Mouse (Mus musculus): ENCODE results near the gene 2010111I01Rik. TPM values are rescaled to one million over a fixed set of nuclear protein-coding genes. Genes with fewer than 3 reads are reported as not detected.
A peak's percentile ranks its signal among the peaks of the same experiment; 100 is the strongest.

Gene 2010111I01Rik
- polyA plus RNA-seq, 1 experiment from 2014 or later = 30.5 TPM

DNA sequence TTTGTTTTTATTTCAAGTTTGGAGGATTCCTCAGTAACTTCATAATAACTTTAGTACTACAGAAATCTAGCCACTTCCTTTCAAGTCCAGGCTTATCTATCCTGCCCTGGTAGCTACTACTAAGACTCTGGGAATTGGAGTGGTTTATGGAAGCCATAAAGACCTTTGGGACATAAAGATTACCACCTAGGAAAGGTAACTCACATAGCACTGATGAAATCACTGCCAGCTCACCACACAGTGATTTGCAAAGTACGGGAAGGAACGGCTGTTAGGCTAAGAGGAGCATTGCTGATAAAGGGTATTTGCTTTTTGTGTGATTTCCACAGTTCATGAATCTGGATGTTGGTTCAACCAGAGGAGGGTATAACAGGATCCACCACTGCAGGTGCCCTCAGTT, 128.2 kb downstream of the 2010111I01Rik start:
- 95% methylated on average over 2 of the region's 2 CpGs for WGBS
- Histone ChIP-seq H3K9me3 (ENCODE audit: control insufficient read depth, low read length) (no peaks in the 10 kb centered on the region), H3K36me3 (ENCODE audit: control insufficient read depth, insufficient read depth) (no peaks in the 10 kb centered on the region), H3K4me1 (replicated peaks; ENCODE audit: control insufficient read depth, insufficient read depth, low read length) (peaks cover 6% of the 10 kb centered on the region; the same call in 1 of the 2 replicates), H3K4me2 (ENCODE audit: low read length) (no peak overlapping the region), H3K9ac (replicated peaks; ENCODE audit: low read depth, low read length) (no peak overlapping the region), H3K4me3 (replicated peaks; ENCODE audit: low read length) (no peak overlapping the region), H3K27me3 (replicated peaks; ENCODE audit: control insufficient read depth, insufficient read depth, low read length) (no peaks in the 10 kb centered on the region; the same call in 1 of the 2 replicates), H3K27ac (ENCODE audit: low read length) (no peak overlapping the region)
- ATAC-seq = no peak

DNA sequence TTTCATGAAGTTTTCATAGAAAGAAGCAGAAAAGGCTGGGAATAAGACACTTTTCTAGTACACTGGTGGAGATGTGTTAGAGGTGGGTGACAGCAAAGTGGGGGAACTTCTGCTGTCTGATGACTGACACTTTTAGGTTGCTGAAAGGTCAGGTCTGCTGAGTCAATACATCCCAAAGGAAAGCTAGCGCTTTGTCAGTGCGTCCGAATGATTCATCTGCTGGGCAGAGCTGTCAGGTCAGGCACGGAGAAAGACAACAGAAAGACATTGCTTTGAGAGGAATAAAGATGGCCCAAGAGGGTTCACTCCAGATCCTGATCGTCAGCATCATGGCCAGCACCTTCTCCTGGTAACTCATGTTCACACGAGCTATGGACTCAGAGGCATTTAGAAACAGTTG, 128.9 kb downstream of the 2010111I01Rik start:
- no peak for ATAC-seq
- H3K27me3 ChIP-seq (replicated peaks; ENCODE audit: control insufficient read depth, insufficient read depth, low read length) = no peaks in the 10 kb centered on the region; the same call in 1 of the 2 replicates
- H3K4me1 ChIP-seq (replicated peaks; ENCODE audit: control insufficient read depth, insufficient read depth, low read length) = peaks cover 6% of the 10 kb centered on the region; the same call in 1 of the 2 replicates
- no peak overlapping the region for H3K9ac ChIP-seq (replicated peaks; ENCODE audit: low read depth, low read length)
- H3K4me3 ChIP-seq (replicated peaks; ENCODE audit: low read length) = no peak overlapping the region
- no peaks in the 10 kb centered on the region for H3K9me3 ChIP-seq (ENCODE audit: control insufficient read depth, low read length)
- no peak overlapping the region for H3K27ac ChIP-seq (ENCODE audit: low read length)
- H3K36me3 ChIP-seq (ENCODE audit: control insufficient read depth, insufficient read depth) = no peaks in the 10 kb centered on the region
- H3K4me2 ChIP-seq (ENCODE audit: low read length) = no peak overlapping the region
- 89% methylated on average over 6 of the region's 6 CpGs for WGBS

DNA sequence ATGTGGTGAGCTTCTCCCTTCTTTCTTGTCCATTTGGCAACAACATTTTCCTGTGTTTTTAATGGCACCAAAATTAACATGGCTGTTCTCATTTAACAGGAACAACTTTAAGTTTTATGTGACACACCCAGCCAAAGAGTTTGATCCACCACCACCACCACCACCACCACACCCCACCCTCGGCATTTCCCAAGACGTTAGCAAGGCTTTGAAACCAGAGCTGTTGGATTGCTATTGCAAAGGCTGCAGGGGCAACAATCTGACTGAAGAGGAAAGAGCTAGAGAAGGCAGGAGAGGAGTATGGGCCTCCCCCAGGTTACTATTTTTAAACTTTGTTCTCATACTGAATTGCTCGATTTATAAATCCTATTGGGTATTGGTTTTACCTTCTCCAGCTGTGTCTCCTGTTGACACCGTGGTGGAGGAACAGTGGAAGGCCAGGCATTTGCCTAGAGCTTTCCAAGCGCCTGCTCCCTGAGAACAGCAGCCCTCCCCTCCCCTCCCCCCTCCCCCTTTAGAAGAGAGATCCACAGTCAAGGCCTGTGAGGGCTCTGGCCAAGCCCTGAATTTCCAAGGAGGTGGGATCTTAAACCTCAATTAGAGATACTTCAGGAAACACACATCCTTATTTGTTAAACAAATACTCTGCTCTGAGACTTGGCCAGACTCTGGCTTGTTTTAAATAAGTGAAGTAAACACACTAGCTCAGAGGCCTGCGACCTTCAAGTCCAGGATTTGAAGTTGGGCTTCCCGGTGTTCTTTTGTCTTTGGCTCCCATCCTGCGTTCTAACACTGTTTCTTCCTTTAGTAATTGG, 129.8 kb downstream of the 2010111I01Rik start:
- H3K27me3 ChIP-seq (replicated peaks; ENCODE audit: control insufficient read depth, insufficient read depth, low read length) = no peaks in the 10 kb centered on the region; the same call in 1 of the 2 replicates
- H3K4me2 ChIP-seq (ENCODE audit: low read length) = no peak overlapping the region
- no peak overlapping the region for H3K9ac ChIP-seq (replicated peaks; ENCODE audit: low read depth, low read length)
- H3K4me1 ChIP-seq (replicated peaks; ENCODE audit: control insufficient read depth, insufficient read depth, low read length) = peaks cover 6% of the 10 kb centered on the region; the same call in 1 of the 2 replicates
- ATAC-seq = peak; percentile 47
- H3K27ac ChIP-seq (ENCODE audit: low read length) = no peak overlapping the region
- 1% methylated on average over 8 of the region's 8 CpGs for WGBS
- H3K4me3 ChIP-seq (replicated peaks; ENCODE audit: low read length) = no peak overlapping the region
- H3K36me3 ChIP-seq (ENCODE audit: control insufficient read depth, insufficient read depth) = no peaks in the 10 kb centered on the region
- no peaks in the 10 kb centered on the region for H3K9me3 ChIP-seq (ENCODE audit: control insufficient read depth, low read length)

DNA sequence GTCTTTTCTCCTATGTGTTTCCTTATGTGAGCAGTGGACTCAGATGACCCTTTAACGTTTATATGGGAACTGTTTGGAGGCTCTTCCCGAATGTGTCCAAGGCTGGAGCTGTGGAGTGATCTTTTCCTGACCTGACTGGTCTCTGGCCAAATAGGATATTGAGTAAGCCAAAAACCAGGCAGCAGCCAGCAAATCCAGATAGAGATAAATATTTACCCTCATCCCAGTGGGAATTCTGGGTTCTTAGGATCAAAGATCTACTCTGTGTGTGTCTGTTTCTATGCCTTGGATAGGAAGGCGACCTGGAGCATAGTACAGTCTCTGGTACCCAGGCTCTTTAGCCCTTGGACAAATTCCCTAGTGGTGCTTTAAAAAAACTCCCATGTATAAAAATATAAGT, 132.1 kb downstream of the 2010111I01Rik start:
- Histone ChIP-seq H3K4me3 (replicated peaks; ENCODE audit: low read length) (no peak overlapping the region), H3K36me3 (ENCODE audit: control insufficient read depth, insufficient read depth) (no peaks in the 10 kb centered on the region)
- 75% methylated on average over 3 of the region's 3 CpGs for WGBS

GRCm38 (mm10) chr13:63097440-63097930, 132.8 kb downstream of the 2010111I01Rik start:
- H3K27me3 ChIP-seq (replicated peaks; ENCODE audit: control insufficient read depth, insufficient read depth, low read length) = no peaks in the 10 kb centered on the region; the same call in 1 of the 2 replicates
- no peak overlapping the region for H3K4me2 ChIP-seq (ENCODE audit: low read length)
- no peak for ATAC-seq
- H3K9ac ChIP-seq (replicated peaks; ENCODE audit: low read depth, low read length) = no peak overlapping the region
- no peak overlapping the region for H3K27ac ChIP-seq (ENCODE audit: low read length)
- peaks cover 6% of the 10 kb centered on the region; the same call in 1 of the 2 replicates for H3K4me1 ChIP-seq (replicated peaks; ENCODE audit: control insufficient read depth, insufficient read depth, low read length)
- H3K36me3 ChIP-seq (ENCODE audit: control insufficient read depth, insufficient read depth) = no peaks in the 10 kb centered on the region
- H3K9me3 ChIP-seq (ENCODE audit: control insufficient read depth, low read length) = no peaks in the 10 kb centered on the region
- H3K4me3 ChIP-seq (replicated peaks; ENCODE audit: low read length) = no peak overlapping the region
- 67% methylated on average over 8 of the region's 8 CpGs for WGBS

More for the DNA sequence above, 132.1 kb downstream of the 2010111I01Rik start:
- Histone ChIP-seq H3K4me1 (replicated peaks; ENCODE audit: control insufficient read depth, insufficient read depth, low read length) (peaks cover 6% of the 10 kb centered on the region; the same call in 1 of the 2 replicates), H3K27ac (ENCODE audit: low read length) (no peak overlapping the region), H3K9ac (replicated peaks; ENCODE audit: low read depth, low read length) (no peak overlapping the region), H3K9me3 (ENCODE audit: control insufficient read depth, low read length) (no peaks in the 10 kb centered on the region), H3K27me3 (replicated peaks; ENCODE audit: control insufficient read depth, insufficient read depth, low read length) (no peaks in the 10 kb centered on the region; the same call in 1 of the 2 replicates), H3K4me2 (ENCODE audit: low read length) (no peak overlapping the region)
- no peak for ATAC-seq

DNA sequence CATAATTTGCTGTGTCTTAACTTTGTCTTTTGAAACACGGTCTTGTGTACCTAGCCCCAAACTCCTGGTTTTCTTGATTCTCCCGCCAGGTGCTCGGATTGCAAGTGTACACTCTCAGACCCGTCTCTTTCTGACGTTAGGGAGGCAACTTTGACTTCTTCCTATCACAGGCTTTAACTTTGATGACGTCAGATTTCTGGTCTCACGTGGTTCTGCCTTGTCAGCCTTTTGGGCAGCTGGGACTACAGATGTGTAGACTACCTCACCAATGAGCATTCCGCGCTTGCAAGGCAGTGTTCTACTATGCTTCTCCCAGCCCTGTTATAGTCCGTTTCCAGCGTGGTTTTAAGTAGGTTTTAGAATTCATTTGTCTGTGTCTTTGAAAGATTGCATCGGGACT, 137.1 kb downstream of the 2010111I01Rik start:
- ATAC-seq = no peak
- WGBS = 76% methylated on average over 12 of the region's 12 CpGs
- Histone ChIP-seq H3K36me3 (ENCODE audit: control insufficient read depth, insufficient read depth) (no peaks in the 10 kb centered on the region), H3K9ac (replicated peaks; ENCODE audit: low read depth, low read length) (no peak overlapping the region), H3K4me1 (replicated peaks; ENCODE audit: control insufficient read depth, insufficient read depth, low read length) (0 out of 2 replicates have a peak, but pooled peaks cover 3% of the 10 kb centered on the region), H3K9me3 (ENCODE audit: control insufficient read depth, low read length) (no peaks in the 10 kb centered on the region), H3K4me3 (replicated peaks; ENCODE audit: low read length) (no peak overlapping the region), H3K27ac (ENCODE audit: low read length) (no peak overlapping the region), H3K4me2 (ENCODE audit: low read length) (no peak overlapping the region), H3K27me3 (replicated peaks; ENCODE audit: control insufficient read depth, insufficient read depth, low read length) (no peaks in the 10 kb centered on the region; the same call in 1 of the 2 replicates)

DNA sequence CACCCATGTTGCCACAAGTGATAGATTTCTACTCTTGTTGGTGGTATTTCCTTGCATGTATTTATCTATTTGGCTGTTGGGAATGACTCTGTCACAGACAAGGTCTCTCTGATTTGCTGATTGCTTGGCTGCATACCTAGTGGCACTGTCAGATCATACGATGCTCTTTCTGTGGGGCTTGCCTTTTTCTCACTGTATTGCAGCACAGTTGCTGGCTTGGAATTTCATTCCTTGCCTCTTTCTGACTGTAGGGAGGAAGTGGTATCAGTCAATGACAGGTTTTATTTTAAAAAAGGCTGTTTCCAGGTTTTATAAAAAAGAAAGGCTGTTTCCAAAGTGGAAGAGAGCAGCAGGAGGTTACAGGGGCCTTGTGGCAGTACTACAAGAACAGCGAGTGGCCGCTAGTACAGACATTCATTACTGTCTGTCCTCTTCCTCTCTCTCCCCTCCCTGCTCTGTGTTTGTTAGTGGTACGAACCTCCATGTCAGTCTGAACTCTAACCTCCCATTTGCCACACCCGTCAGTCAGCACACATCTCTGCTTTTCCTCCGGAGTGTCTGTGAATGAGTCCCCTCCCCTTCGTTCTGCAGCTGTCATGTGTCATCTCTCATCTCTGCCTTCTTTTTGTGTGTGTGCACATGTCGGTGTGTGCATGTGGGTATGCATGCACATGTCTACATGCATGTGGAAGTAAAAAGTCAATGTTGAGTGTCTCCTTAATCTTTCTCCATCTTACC, 138.3 kb downstream of the 2010111I01Rik start:
- Histone ChIP-seq H3K36me3 (ENCODE audit: control insufficient read depth, insufficient read depth) (no peaks in the 10 kb centered on the region), H3K4me3 (replicated peaks; ENCODE audit: low read length) (no peak overlapping the region), H3K27me3 (replicated peaks; ENCODE audit: control insufficient read depth, insufficient read depth, low read length) (no peaks in the 10 kb centered on the region), H3K9ac (replicated peaks; ENCODE audit: low read depth, low read length) (no peak overlapping the region), H3K27ac (ENCODE audit: low read length) (no peak overlapping the region), H3K4me1 (replicated peaks; ENCODE audit: control insufficient read depth, insufficient read depth, low read length) (0 out of 2 replicates have a peak, but pooled peaks cover 3% of the 10 kb centered on the region), H3K4me2 (ENCODE audit: low read length) (no peak overlapping the region), H3K9me3 (ENCODE audit: control insufficient read depth, low read length) (no peaks in the 10 kb centered on the region)
- 70% methylated on average over 8 of the region's 8 CpGs for WGBS
- ATAC-seq = 0 out of 2 replicates have a peak, but pooled peaks have one; percentile 12

GRCm38 (mm10) chr13:63106574-63106973, 141.9 kb downstream of the 2010111I01Rik start:
- no peaks in the 10 kb centered on the region for H3K9me3 ChIP-seq (ENCODE audit: control insufficient read depth, low read length)
- no peak overlapping the region for H3K4me2 ChIP-seq (ENCODE audit: low read length)
- H3K4me1 ChIP-seq (replicated peaks; ENCODE audit: control insufficient read depth, insufficient read depth, low read length) = 0 out of 2 replicates have a peak, but pooled peaks cover 3% of the 10 kb centered on the region
- H3K4me3 ChIP-seq (replicated peaks; ENCODE audit: low read length) = no peak overlapping the region
- H3K9ac ChIP-seq (replicated peaks; ENCODE audit: low read depth, low read length) = no peak overlapping the region
- no peaks in the 10 kb centered on the region for H3K36me3 ChIP-seq (ENCODE audit: control insufficient read depth, insufficient read depth)
- no peak for ATAC-seq
- H3K27ac ChIP-seq (ENCODE audit: low read length) = no peak overlapping the region
- no peaks in the 10 kb centered on the region for H3K27me3 ChIP-seq (replicated peaks; ENCODE audit: control insufficient read depth, insufficient read depth, low read length)
- 86% methylated on average over 2 of the region's 2 CpGs for WGBS

- no peaks in the 10 kb centered on the region for H3K9me3 ChIP-seq (ENCODE audit: control insufficient read depth, low read length)
- peaks cover 10% of the 10 kb centered on the region for H3K4me1 ChIP-seq (replicated peaks; ENCODE audit: control insufficient read depth, insufficient read depth, low read length)
- no peak overlapping the region for H3K4me3 ChIP-seq (replicated peaks; ENCODE audit: low read length)
- no peaks in the 10 kb centered on the region for H3K36me3 ChIP-seq (ENCODE audit: control insufficient read depth, insufficient read depth)
- H3K27me3 ChIP-seq (replicated peaks; ENCODE audit: control insufficient read depth, insufficient read depth, low read length) = no peaks in the 10 kb centered on the region
- no peak overlapping the region for H3K9ac ChIP-seq (replicated peaks; ENCODE audit: low read depth, low read length)
- WGBS = 88% methylated on average over 2 of the region's 2 CpGs
- no peak overlapping the region for H3K27ac ChIP-seq (ENCODE audit: low read length)
- no peak overlapping the region for H3K4me2 ChIP-seq (ENCODE audit: low read length)
- ATAC-seq = no peak
Measured at GRCm38 (mm10) chr13:63108601-63109000, 143.9 kb downstream of the 2010111I01Rik start.
